Mouse (Mus musculus): Measurements from ENCODE around the gene Dkk1. TPM values are rescaled to one million over a fixed set of nuclear protein-coding genes. Genes with fewer than 3 reads are reported as not detected.

The Dkk1 gene
- polyA plus RNA-seq, 2 experiments = 0.48 to 0.52 TPM

GRCm38 (mm10) chr19:30516771-30517170, 32.7 kb downstream of the Dkk1 start:
- no peak for ATAC-seq (ENCODE audit: insufficient read depth)
- TF ChIP-seq EP300 (IDR thresholded peaks at IDR 0.05; ENCODE audit: low read depth) (no peak), CTCF (IDR thresholded peaks at IDR 0.05; ENCODE audit: low read depth) (no peak)

GRCm38 (mm10) chr19:30510481-30510880, 39.0 kb downstream of the Dkk1 start:
- Histone ChIP-seq H3K27ac (no peak overlapping the region), H3K9me3 (ENCODE audit: control insufficient read depth, low read length) (no peaks in the 10 kb centered on the region), H3K4me1 (replicated peaks; ENCODE audit: control insufficient read depth in 2 of 2, insufficient read depth in 2 of 2, low read length in 1 of 2) (no peaks in the 10 kb centered on the region), H3K9ac (replicated peaks) (no peak overlapping the region), H3K4me3 (ENCODE audit: insufficient read depth in 1 of 2, low read depth in 2 of 2, low read length in 2 of 2) (no peak overlapping the region), H3K36me3 (replicated peaks; ENCODE audit: control insufficient read depth, insufficient read depth, low read depth) (no peaks in the 10 kb centered on the region), H3K4me2 (ENCODE audit: low read depth) (no peak overlapping the region), H3K27me3 (ENCODE audit: control insufficient read depth, insufficient read depth, low read length) (no peaks in the 10 kb centered on the region)
- WGBS (ENCODE audit: insufficient replicate concordance) = 53% methylated on average over 4 of the region's 4 CpGs
- TF ChIP-seq EP300 (IDR thresholded peaks at IDR 0.05; ENCODE audit: low read depth) = no peak
- TF ChIP-seq CTCF (IDR thresholded peaks at IDR 0.05; ENCODE audit: low read depth) = no peak
- ATAC-seq (ENCODE audit: insufficient read depth) (no peak), DNase-seq (ENCODE audit: low read depth in 3 of 3, low spot score in 3 of 3) (no peak)

More at GRCm38 (mm10) chr19:30516771-30517170, 32.7 kb downstream of the Dkk1 start:
- H3K27ac ChIP-seq = no peak overlapping the region
- no peak overlapping the region for H3K4me3 ChIP-seq (ENCODE audit: insufficient read depth in 1 of 2, low read depth in 2 of 2, low read length in 2 of 2)
- WGBS (ENCODE audit: insufficient replicate concordance) = 60% methylated on average over 6 of the region's 6 CpGs
- H3K36me3 ChIP-seq (replicated peaks; ENCODE audit: control insufficient read depth, insufficient read depth, low read depth) = no peaks in the 10 kb centered on the region
- H3K4me2 ChIP-seq (ENCODE audit: low read depth) = no peak overlapping the region
- H3K9me3 ChIP-seq (ENCODE audit: control insufficient read depth, low read length) = no peaks in the 10 kb centered on the region
- no peak for DNase-seq (ENCODE audit: low read depth in 3 of 3, low spot score in 3 of 3)
- H3K4me1 ChIP-seq (replicated peaks; ENCODE audit: control insufficient read depth in 2 of 2, insufficient read depth in 2 of 2, low read length in 1 of 2) = no peaks in the 10 kb centered on the region; a peak in 1 of 4 replicates
- H3K9ac ChIP-seq (replicated peaks) = no peak overlapping the region
- no peaks in the 10 kb centered on the region for H3K27me3 ChIP-seq (ENCODE audit: control insufficient read depth, insufficient read depth, low read length)

- no peak overlapping the region for H3K27ac ChIP-seq
- ATAC-seq (ENCODE audit: insufficient read depth) (no peak), DNase-seq (ENCODE audit: low read depth in 3 of 3, low spot score in 3 of 3) (no peak)
- no peaks in the 10 kb centered on the region for H3K36me3 ChIP-seq (replicated peaks; ENCODE audit: control insufficient read depth, insufficient read depth, low read depth)
- H3K9ac ChIP-seq (replicated peaks) = no peak overlapping the region
- TF ChIP-seq CTCF (IDR thresholded peaks at IDR 0.05; ENCODE audit: low read depth) (no peak), EP300 (IDR thresholded peaks at IDR 0.05; ENCODE audit: low read depth) (no peak)
- H3K4me1 ChIP-seq (replicated peaks; ENCODE audit: control insufficient read depth in 2 of 2, insufficient read depth in 2 of 2, low read length in 1 of 2) = no peaks in the 10 kb centered on the region
- 29% methylated on average over 5 of the region's 5 CpGs for whole genome bisulfite sequencing (ENCODE audit: insufficient replicate concordance)
- H3K9me3 ChIP-seq (ENCODE audit: control insufficient read depth, low read length) = no peaks in the 10 kb centered on the region
- H3K4me2 ChIP-seq (ENCODE audit: low read depth) = no peak overlapping the region
- H3K4me3 ChIP-seq (ENCODE audit: insufficient read depth in 1 of 2, low read depth in 2 of 2, low read length in 2 of 2) = no peak overlapping the region
- H3K27me3 ChIP-seq (ENCODE audit: control insufficient read depth, insufficient read depth, low read length) = no peaks in the 10 kb centered on the region
These were observed 44.0 kb downstream of the Dkk1 start for GRCm38 (mm10) chr19:30505497-30505896.
